Mouse (Mus musculus) gastrocnemius, postnatal 36 days (tissue): ENCODE data around the gene Parp3. TPM values are rescaled to one million over a fixed set of nuclear protein-coding genes. Genes with fewer than 3 reads are reported as not detected.

Source experiments
- DNase-seq, 2 experiments: peaks; one replicate each; pipeline ENCODE4 v3.0.0; 2022
- intact Hi-C: fragments of 180-260 bp; cut with DNase I; formaldehyde crosslinking; loops from one replicate; pipeline ENCODE4 v1.15.1; 2025
- total RNA-seq, 2 experiments: library from RNA; stranded (reverse); gene quantifications; 2 replicates each; pipeline ENCODE4 v1.2.3; 2021

Gene Parp3
- total RNA-seq, 2 experiments from 2014 or later = 62.1 to 78.7 TPM

DNA sequence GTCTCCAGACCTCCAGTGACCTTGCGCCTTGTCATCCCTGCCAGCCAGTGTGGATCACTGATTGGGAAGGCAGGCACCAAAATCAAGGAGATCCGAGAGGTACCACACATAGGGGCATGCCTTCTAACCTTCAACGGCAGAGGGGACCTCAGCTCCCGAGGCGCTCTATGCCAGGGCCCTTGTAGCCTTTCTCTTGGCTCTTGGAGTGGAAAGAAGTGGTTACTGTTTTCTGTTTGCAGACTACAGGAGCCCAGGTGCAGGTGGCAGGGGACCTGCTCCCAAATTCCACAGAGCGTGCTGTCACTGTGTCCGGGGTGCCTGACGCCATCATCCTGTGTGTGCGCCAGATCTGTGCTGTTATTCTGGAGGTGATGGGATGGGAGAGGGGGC, 15.7 kb downstream of the Parp3 start:
- intact Hi-C loops = no loop called here
- DNase-seq = no peak

DNA sequence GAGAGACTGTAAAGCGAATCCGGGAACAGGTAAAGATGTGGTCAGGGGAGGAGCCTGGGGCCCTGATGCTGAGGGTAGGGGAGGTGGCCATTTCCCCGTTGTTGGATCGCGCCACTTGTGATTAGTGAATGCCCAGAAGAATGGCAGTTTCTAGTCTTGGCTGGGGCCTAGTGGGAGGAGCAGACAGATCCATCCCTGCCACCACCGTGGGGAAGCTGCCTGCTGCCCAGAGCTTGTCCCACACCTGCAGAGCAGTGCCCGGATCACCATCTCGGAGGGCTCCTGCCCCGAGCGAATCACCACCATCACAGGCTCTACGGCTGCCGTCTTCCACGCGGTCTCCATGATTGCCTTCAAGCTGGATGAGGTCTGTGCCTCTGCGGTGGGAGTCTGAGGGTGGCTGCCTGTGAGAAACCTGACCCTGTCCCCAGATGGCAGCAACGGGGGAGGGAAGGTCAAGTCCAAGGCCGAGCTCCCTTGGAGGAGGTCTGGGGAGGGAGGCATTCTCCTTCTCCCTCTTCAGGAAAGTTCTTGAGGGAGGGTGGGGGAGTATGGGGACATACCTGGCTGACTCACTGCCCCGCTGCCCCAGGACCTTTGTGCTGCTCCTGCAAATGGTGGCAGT, 16.2 kb downstream of the Parp3 start:
- intact Hi-C loops = no loop called here
- no peak for DNase-seq

DNA sequence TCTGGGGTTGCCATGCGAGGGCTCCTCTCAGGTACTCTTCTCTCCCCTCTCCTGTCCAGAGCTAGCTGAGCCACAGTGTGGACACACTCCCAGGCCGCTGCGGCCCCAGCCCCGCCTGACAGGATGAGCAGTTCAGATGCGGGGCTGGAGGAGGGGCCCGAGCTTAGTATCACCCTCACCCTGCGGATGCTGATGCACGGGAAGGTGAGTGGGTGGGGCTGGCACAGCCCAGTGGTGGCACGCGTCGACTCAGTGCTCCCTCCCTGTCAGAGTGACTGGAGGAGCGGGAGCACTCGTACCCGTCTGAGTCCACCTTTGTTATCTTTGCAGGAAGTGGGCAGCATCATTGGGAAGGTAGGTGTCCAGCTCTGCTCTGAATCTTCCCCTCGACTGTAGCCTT, 16.8 kb downstream of the Parp3 start:
- intact Hi-C loops = loop anchor here (10.0 kb wide), 1 partner anchor 425 kb away; the partner anchor contains the start of gene Rbm15b
- DNase-seq = no peak

DNA sequence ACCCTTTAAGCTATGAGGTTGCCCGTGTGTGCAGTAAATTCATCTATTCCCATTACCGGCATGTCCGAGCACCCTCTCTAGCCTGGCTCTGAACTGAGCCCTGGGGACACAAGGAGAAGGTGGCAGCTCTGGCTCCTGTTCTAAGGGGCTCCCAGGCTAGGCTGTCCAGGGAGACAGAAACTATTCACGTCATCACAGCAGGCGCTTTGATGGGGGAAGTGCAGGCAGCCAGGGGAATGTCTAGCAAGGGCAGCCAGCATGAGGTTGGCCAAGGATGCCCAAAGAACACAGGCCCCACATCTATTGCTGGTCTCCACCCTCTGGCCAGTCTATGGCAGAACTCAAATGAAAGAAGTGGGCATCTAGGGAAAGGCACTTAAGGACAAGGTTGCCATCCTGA, 18.8 kb downstream of the Parp3 start:
- intact Hi-C loops = loop anchor here (10.0 kb wide), 1 partner anchor 427 kb away; the partner anchor contains the start of gene Rbm15b
- no peak for DNase-seq

DNA sequence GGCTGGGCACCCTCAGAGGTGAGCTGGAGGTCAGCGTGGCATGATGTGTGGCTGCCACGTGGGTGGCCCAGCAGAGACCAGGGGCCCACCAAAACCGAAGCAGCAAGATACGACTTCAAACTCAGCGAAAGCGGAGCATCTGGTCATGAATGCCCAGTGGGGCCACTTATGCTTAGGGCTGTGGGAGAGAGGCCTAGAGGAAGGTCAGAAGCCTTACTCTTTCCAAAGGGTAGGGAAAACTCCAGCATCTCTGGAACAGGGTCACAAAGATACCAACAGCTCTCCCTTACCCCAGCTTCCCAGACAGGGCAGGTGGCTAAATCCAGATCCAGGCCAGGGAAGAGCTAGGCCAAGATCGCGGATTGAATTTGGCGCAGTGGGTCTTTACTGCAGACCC, 19.6 kb downstream of the Parp3 start:
- DNase-seq = no peak
- intact Hi-C loops = loop anchor here (10.0 kb wide), 1 partner anchor 428 kb away; the partner anchor contains the start of gene Rbm15b

- DNase-seq = no peak
- intact Hi-C loops = loop anchor here (10.0 kb wide), 1 partner anchor 428 kb away; the partner anchor contains the start of gene Rbm15b
Measured at GRCm38 (mm10) chr9:106456325-106457162, 20.2 kb downstream of the Parp3 start.

- DNase-seq = no peak
- intact Hi-C loops = loop anchor here (10.0 kb wide), 1 partner anchor 430 kb away; the partner anchor contains the start of gene Rbm15b
Measured at GRCm38 (mm10) chr9:106454888-106455681, 21.7 kb downstream of the Parp3 start.

GRCm38 (mm10) chr9:106454071-106454761, 22.5 kb downstream of the Parp3 start:
- intact Hi-C loops = loop anchor here (10.0 kb wide), 1 partner anchor 431 kb away; the partner anchor contains the start of gene Rbm15b
- no peak for DNase-seq

GRCm38 (mm10) chr9:106453271-106454070, 23.3 kb downstream of the Parp3 start, which contains the start of gene Pcbp4:
Gene Pcbp4, plus strand, starts transcription at chr9:106453291.
- intact Hi-C loops = loop anchor here (10.0 kb wide), 1 partner anchor 431 kb away; the partner anchor contains the start of gene Rbm15b

DNA sequence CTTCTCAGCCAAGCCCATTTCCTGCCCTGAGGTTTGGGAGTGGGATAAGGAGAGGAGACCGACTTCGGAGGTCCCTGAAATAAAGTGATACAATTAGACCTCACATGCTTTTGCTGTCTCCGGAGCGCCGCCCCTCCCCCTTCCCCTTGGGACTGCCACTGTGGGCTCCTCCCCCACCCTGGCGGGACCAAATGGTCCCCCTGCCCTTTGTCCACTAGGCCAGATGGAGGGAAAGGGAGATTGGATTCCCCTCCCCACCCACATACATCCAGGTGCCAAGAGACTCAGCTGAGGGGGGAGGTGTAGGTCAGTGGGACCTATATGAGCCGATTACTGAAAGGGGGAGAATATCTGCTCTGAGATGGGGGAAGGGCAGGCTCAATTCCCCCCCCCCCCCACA, 23.9 kb downstream of the Parp3 start:
- intact Hi-C loops = loop anchor here (10.0 kb wide), 1 partner anchor 432 kb away; the partner anchor contains the start of gene Rbm15b
- DNase-seq = no peak

More at GRCm38 (mm10) chr9:106453271-106454070, 23.3 kb downstream of the Parp3 start, which contains the start of gene Pcbp4:
- DNase-seq = peak in 1 of 2 experiments; percentile 67

- DNase-seq = no peak
- intact Hi-C loops = loop anchor here (10.0 kb wide), 1 partner anchor 432 kb away; the partner anchor contains the start of gene Rbm15b
Measured at GRCm38 (mm10) chr9:106452351-106452750, 24.4 kb downstream of the Parp3 start.

DNA sequence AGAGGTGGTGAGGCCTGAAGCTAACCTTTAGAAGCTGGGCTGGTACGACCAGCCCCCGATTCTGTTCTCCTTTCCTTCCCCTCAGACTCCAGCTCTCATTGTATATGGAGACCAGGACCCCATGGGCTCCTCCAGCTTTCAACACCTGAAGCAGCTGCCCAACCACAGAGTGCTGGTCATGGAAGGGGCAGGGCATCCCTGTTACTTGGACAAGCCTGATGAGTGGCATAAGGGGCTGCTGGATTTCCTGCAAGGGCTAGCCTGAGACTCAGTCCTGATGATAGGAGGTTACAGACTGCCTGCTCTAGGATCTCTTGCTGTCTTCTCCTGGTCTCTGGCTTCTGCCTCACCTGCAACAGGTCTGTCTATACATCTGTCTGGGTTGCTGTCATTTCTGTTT, 24.9 kb downstream of the Parp3 start:
- DNase-seq = no peak
- intact Hi-C loops = loop anchor here (10.0 kb wide), 1 partner anchor 433 kb away; the partner anchor contains the start of gene Rbm15b

- intact Hi-C loops = loop anchor here (10.0 kb wide), 1 partner anchor 434 kb away; the partner anchor contains the start of gene Rbm15b
- no peak for DNase-seq
Measured at GRCm38 (mm10) chr9:106451298-106451697, 25.5 kb downstream of the Parp3 start.

DNA sequence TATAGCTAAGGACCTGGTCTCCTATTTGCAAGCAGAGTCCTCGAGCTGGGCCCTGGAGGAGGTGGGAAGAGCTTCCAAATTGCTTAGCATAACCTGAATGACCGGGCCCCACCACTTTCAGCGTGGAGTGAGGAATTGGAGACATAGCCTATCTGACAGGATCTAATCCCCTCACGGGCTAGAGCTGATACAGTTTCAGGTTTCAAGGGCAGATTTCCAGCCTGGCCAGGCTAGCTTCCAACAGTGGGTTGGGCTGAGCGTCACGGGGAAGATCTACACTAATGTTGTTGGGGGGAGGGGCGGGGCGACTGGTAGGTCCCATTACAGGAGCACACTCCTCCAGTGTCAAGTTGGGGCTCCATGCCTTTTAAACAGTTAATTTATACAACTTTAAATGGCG, 26.1 kb downstream of the Parp3 start:
- intact Hi-C loops = loop anchor here (10.0 kb wide), 1 partner anchor 434 kb away; the partner anchor contains the start of gene Rbm15b
- DNase-seq = peak; percentile 61 to 65

DNA sequence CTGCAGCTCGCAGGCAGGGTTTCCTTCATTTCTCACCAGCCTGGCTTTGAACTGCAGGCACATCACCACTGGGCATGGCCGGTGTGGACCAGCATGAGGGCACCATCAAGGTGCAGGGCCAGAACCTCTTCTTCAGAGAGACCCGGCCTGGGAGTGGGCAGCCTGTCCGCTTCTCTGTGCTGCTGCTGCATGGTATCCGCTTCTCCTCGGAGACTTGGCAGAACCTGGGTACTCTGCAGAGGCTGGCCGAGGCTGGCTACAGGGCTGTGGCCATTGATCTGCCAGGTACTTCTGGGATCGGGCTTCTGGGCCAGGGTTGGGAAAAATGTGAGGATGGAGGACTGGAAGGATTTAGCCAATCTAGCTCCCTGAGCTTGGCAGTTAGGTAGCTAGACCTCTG, 26.8 kb downstream of the Parp3 start:
- intact Hi-C loops = loop anchor here (2.0 to 10.0 kb wide), 2 partner anchors 27 to 435 kb away; partner anchors contain the start of genes Parp3 and Rbm15b
- DNase-seq = no peak

DNA sequence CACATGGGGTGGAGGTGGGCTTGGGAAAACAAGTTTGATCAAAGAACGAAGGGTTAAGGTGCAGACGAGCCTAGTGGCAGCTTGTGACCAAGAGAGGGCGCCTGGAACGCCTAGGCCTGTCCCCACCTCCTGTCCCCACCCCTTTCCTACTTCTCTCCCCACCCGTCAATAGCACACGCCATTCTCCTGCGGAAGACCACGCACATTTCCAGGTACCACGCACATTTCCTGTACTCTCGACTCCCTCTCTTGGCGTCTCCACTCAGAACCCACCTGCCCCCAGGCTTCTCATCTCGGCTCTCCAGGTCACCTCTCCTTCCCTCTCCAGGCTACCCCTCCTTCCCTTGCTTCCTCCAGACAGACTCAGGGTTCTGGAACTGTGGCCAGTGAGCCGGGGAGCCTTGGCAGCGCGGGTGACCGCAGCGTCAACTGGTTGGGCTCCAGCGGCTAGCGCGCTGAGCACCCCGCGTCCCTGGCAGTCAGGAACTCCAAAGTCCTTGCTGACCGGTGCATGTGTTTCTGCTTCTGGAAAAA, 28.2 kb downstream of the Parp3 start:
- intact Hi-C loops = loop anchor here (2.0 kb wide), 1 partner anchor 28 kb away; the partner anchor contains the start of gene Parp3
- DNase-seq = peak; percentile 82 to 86

GRCm38 (mm10) chr9:106447951-106448350, 28.8 kb downstream of the Parp3 start:
- intact Hi-C loops = loop anchor here (2.0 kb wide), 1 partner anchor 29 kb away; the partner anchor contains the start of gene Parp3
- DNase-seq = no peak

DNA sequence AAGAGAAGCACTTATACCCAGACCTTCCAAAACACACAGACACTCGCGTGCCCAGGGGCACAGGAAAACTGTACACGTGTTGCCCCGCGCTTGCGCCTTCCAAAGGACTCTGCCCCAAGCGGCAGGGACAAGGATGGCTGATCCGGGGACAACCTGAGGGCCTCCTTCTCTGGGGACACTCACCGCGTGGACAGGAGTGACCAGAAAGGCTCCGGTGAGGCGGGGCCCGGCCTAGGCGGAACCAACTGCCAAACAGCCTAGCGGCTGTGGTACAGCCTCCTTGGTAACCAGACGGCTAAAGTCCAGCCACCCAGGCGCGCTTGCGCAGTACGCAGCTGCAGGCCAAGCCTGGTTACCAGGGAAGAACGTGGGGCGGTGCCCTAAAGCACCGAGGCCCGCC, 29.4 kb downstream of the Parp3 start, which contains the start of the genes Abhd14b and Abhd14a:
TSS of gene Abhd14b (plus strand) at position 112 of the 400 bp plus-strand sequence.
TSS of gene Abhd14a (minus strand) at position 331 of the 400 bp plus-strand sequence.
- peak; percentile 93 to 97 for DNase-seq
- intact Hi-C loops = no loop called here
